Mouse (Mus musculus) intestine, embryonic 15.5 days (tissue): ENCODE data around the gene Mef2b. TPM values are rescaled to one million over a fixed set of nuclear protein-coding genes. Genes with fewer than 3 reads are reported as not detected.

Source experiments
- ATAC-seq: fragments of 200-750 bp; cut with Nextera tagmentation; 2 replicates; pipeline ENCODE4 v1.8.0; 2017; ENCODE audit warnings: moderate TSS enrichment, moderate library complexity
- H3K27ac ChIP-seq: fragments of 300-500 bp; sonication (generic); 2 replicates; pipeline ENCODE4 v1.5.1; 2015; ENCODE audit warnings: mild to moderate bottlenecking, inconsistent platforms
- H3K27me3 ChIP-seq: fragments of 300-500 bp; sonication (generic); replicated peaks from 2 replicates; pipeline ENCODE4 v1.6.1; 2015; ENCODE audit warnings: inconsistent platforms
- H3K36me3 ChIP-seq: fragments of 300-500 bp; sonication (generic); 2 replicates; pipeline ENCODE4 v1.6.1; 2015; ENCODE audit warnings: inconsistent platforms
- H3K4me1 ChIP-seq: fragments of 300-500 bp; sonication (generic); replicated peaks from 2 replicates; pipeline ENCODE4 v1.6.1; 2015; ENCODE audit warnings: inconsistent platforms
- H3K4me2 ChIP-seq: fragments of 300-500 bp; sonication (generic); replicated peaks from 2 replicates; pipeline ENCODE4 v1.6.1; 2015; ENCODE audit warnings: mild to moderate bottlenecking, inconsistent platforms
- H3K4me3 ChIP-seq: fragments of 300-500 bp; sonication (generic); replicated peaks from 2 replicates; pipeline ENCODE4 v1.5.1; 2015; ENCODE audit warnings: inconsistent platforms
- H3K9ac ChIP-seq: fragments of 300-500 bp; sonication (generic); 2 replicates; pipeline ENCODE4 v1.6.1; 2015; ENCODE audit warnings: inconsistent platforms
- H3K9me3 ChIP-seq: fragments of 300-500 bp; sonication (generic); 2 replicates; pipeline ENCODE4 v1.6.1; 2016; ENCODE audit warnings: inconsistent platforms
- WGBS: fragments of 180-500 bp; shearing (Covaris S2); methylation state at CpG from one replicate; pipeline ENCODE4 v1.1.7; 2015; 5-methylcytosine and 5-hydroxymethylcytosine counted together
- polyA plus RNA-seq: library from polyadenylated mRNA; unstranded; fragments of >200 nt; fragmentation: Nextera tagmentation; extraction: Ambion mirVana; gene quantifications from 2 replicates; pipeline ENCODE4 v1.2.1, GENCODE M21; 2015

Gene Mef2b
- polyA plus RNA-seq, 1 experiment from 2014 or later, result 0.11 TPM

DNA sequence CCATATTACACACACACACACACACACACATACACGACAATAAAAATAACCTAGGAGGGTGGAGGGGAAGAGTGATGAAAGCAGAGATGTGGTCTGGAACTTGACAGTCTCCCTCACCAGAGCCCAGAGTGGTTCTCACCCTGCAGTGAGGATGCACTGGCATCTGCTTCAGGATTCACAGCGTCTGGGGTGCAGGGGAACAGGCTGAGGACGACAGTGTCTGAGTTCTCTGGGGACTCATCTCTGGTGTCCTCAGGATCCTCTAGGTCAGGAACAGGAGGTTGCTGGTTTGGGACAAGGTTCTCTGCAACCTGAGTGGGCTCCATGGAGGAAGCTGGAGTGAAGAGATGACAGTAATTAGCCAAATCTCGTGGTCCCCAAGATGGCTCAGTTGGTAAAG, 1.6 kb upstream of the Mef2b start:
- WGBS, result 82% methylated on average over 4 of the region's 4 CpGs
- peak overlapping the region; percentile 76 for H3K4me3 ChIP-seq
- peak overlapping the region; percentile 71 for H3K4me2 ChIP-seq
- no peaks in the 10 kb centered on the region for H3K9me3 ChIP-seq
- H3K27ac ChIP-seq, result no peak overlapping the region
- peaks cover 17% of the 10 kb centered on the region for H3K4me1 ChIP-seq
- H3K27me3 ChIP-seq, result no peaks in the 10 kb centered on the region
- no peak for ATAC-seq
- no peak overlapping the region; the same call in 1 of the 2 replicates for H3K9ac ChIP-seq
- H3K36me3 ChIP-seq, result peaks cover 26% of the 10 kb centered on the region

DNA sequence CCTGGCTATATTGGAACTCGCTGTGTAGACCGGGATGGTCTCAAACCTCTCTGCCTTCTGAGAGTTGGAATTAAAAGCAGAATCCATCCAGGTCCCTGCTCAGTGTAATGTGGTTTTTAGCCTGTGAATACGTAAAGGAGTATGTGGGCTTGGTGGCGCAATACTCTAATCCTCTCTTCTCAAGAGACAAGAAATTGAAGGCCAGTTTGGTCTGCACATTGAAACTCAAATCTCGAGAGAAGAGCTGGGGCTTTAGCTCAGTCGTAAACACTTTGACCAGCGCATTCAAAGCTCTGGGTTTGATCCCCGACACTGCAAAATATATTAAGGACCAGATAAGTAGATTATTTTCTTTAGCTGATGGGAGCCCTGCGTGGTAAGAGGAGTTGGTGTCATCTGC, 470 bp downstream of the Mef2b start:
- Histone ChIP-seq H3K4me2 (peak overlapping the region; percentile 53), H3K9me3 (no peaks in the 10 kb centered on the region), H3K27ac (peak overlapping the region; percentile 77; the same call in 1 of the 2 replicates), H3K36me3 (peaks cover 18% of the 10 kb centered on the region), H3K4me1 (peaks cover 17% of the 10 kb centered on the region), H3K9ac (peak overlapping the region; percentile 83), H3K27me3 (no peaks in the 10 kb centered on the region), H3K4me3 (peak overlapping the region; percentile 76)
- 6% methylated on average over 9 of the region's 9 CpGs for WGBS
- no peak for ATAC-seq

DNA sequence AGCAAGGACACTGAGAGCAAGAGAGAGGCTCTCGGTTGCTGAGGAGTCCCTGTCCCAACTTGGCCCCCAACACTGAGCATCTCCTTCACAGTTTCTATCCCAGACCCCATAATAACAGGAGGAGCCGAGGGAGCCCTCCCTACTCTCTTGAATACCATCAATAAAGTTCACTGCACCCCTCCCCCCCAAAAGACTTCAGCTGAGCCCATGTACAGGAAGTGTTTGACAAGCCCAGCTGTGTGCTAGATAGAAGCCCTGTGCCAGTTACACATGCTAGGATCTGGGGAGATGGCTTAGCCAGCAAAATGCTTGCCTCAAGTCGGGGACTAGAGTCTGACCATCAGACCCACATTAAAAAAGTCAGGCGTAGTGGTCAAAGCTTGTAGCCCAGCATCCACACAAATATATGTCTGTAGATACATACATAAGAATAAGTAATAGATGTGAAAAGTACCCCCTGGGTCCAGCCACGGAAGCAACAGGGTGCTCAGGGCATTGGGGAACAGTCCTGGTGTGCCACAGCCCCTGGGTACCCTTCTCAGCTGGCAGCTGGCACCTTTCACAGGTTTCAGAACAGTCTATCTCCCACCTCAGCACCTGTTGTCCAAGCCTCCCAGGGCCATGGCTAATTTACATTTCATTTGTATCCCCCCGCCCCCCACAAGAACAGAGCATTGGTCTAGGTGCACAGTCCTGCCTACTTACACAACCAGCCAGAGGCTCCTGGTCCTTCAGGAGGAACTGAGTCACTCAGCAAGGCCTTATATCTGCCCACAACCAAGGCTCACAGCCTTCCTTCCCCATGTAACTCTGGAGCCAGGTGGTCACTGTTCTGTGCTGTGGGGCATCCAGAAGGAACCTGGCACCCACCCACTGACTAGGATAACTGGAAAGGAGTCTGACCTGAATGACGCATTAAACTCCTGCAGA, 8.4 kb downstream of the Mef2b start:
- H3K4me2 ChIP-seq, result no peak overlapping the region
- no peaks in the 10 kb centered on the region for H3K9me3 ChIP-seq
- no peak for ATAC-seq
- H3K9ac ChIP-seq, result no peak overlapping the region
- no peak overlapping the region for H3K27ac ChIP-seq
- no peak overlapping the region for H3K4me3 ChIP-seq
- WGBS, result 86% methylated on average over 7 of the region's 7 CpGs
- peaks cover 7% of the 10 kb centered on the region for H3K4me1 ChIP-seq
- peaks cover 19% of the 10 kb centered on the region; the same call in 1 of the 2 replicates for H3K36me3 ChIP-seq
- H3K27me3 ChIP-seq, result no peaks in the 10 kb centered on the region

DNA sequence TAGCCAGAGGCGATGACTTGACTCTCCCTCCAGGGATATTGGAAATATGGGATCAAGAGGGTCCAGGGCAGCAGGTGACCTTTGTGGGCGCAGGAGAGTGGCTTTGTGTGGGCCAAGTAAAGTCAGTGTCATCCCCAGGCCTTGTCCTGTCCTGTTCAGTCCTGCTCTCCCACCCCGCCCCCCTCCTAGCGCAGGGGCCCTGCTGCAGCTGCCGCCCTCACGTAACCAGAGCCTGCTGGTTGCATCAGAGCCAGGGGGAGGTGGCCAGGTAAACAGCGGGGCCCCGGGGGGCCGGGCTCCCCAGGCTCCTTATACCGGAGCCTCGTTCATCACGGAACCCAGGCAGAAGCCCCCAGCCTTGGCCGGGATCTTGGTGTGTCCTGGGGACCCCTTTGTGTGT, 10.6 kb downstream of the Mef2b start:
- H3K4me2 ChIP-seq, result no peak overlapping the region
- no peak overlapping the region for H3K4me3 ChIP-seq
- ATAC-seq, result 0 out of 2 replicates have a peak, but pooled peaks have one; percentile 24
- H3K9me3 ChIP-seq, result no peaks in the 10 kb centered on the region
- H3K27ac ChIP-seq, result no peak overlapping the region
- no peaks in the 10 kb centered on the region for H3K27me3 ChIP-seq
- H3K9ac ChIP-seq, result no peak overlapping the region
- H3K4me1 ChIP-seq, result peaks cover 7% of the 10 kb centered on the region
- 15% methylated on average over 13 of the region's 13 CpGs for WGBS
- H3K36me3 ChIP-seq, result peaks cover 9% of the 10 kb centered on the region; the same call in 1 of the 2 replicates

DNA sequence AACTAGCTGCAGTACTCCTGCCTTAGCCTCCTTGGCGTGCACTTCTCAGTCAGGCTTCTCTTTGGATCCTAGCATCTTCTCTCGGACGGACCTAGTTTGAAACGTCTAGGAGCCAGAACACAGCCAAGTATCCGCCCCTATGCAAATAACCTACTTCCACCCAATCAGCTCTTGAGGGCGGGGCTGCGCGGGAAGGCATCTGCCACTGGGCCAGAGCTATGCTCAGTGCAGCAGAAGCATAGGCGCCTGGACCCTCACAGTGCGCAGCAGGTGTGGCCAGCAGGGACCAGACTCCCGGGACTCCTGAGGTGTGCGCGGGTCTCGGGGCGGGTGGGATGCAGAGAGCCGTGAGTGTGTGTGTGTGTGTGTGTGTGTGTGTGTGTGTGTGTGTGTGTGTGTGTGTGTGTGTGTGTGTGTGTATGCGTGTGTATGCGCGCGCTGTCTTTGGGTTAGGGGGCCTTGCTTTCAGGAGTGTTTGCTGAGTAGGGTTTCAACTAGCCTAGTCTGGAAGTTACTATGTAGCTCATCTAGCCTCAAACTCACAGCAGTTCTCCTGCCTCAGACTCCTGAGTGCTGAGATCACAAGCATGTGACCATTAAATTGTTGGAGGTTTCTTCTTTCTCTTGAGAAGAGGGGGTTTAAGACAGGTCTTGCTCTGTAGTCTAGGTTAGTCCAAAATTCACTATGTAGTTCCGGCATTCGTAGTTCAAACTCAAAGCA, 13.2 kb downstream of the Mef2b start:
- no peak overlapping the region for H3K9ac ChIP-seq
- H3K27ac ChIP-seq, result no peak overlapping the region
- peak overlapping the region; percentile 45 for H3K4me2 ChIP-seq
- H3K27me3 ChIP-seq, result no peaks in the 10 kb centered on the region
- no peak overlapping the region for H3K4me3 ChIP-seq
- H3K36me3 ChIP-seq, result no peaks in the 10 kb centered on the region
- peak; percentile 97 for ATAC-seq
- no peaks in the 10 kb centered on the region for H3K9me3 ChIP-seq
- peaks cover 7% of the 10 kb centered on the region for H3K4me1 ChIP-seq
- WGBS, result 11% methylated on average over 19 of the region's 22 CpGs

DNA sequence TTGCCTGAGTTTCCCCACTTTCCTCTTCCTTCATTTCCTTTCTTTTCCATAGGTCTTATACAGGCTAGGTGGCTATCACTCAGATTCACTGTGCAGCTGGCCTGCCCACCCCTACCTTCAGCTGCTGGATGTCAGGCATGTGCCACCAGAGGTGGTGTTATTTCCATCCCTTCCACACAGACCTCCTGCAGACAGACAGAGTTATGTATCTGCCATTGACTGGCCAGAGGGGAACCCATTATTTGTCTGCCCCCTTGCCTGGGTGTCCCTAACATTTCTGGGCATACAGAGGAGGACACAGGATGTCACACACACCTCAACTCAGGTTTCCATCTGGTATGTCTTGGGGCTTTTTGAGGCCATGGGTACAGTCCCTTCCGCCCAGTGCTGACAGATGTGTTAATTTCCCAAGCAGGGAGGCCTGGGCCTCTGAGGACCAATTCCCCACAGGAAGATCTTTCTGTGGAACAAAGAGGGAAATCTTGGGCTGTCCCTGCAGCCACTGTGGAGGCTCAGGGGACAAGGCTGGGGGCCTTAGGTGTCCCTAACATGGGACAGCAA, 17.8 kb downstream of the Mef2b start:
- ATAC-seq, result no peak
- Histone ChIP-seq H3K9ac (no peak overlapping the region), H3K4me1 (peaks cover 6% of the 10 kb centered on the region), H3K36me3 (no peaks in the 10 kb centered on the region), H3K9me3 (no peaks in the 10 kb centered on the region), H3K4me3 (no peak overlapping the region), H3K27ac (no peak overlapping the region), H3K4me2 (no peak overlapping the region), H3K27me3 (no peaks in the 10 kb centered on the region)
- WGBS, result 89% methylated on average over 1 of the region's 1 CpGs

DNA sequence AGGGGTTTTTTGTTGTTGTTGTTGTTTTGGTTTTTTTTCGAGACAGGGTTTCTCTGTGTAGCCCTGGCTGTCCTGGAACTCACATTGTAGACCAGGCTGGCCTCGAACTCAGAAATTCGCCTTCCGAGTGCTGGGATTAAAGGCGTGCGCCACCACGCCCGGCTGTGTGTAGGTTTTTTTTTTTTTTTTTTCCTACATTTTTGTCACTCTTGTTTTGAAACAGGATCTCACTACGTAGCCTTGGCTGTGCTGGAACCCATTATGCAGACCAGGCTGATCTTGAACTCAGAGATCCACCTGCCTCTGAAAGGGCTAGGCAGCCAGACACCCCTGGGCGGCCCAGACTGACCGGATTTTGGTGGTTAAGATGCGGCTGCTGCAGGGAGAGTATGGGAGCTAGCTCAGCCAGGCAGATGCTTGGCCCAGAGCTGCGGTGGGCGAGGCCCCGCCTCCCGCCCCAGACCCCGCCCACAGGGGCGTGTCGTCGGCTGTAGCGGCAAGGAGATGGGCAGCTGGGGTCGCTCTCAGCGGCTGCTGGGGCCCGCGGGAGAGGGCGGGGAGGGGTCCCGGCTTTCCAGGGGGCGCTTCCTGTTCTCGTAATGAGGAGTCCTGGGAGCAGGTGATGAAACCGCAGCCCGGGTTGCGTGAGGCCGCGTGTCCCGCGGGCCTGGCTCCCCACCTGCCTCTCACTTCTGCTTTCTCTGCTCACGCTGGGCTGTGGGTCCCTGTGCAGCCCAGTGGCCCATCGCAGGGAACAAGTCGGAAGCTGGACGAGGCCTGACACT, 18.8 kb downstream of the Mef2b start:
- H3K27me3 ChIP-seq, result no peaks in the 10 kb centered on the region
- WGBS, result 9% methylated on average over 40 of the region's 40 CpGs
- H3K4me3 ChIP-seq, result peak overlapping the region; percentile 51
- H3K27ac ChIP-seq, result no peak overlapping the region
- peak overlapping the region; percentile 95 for H3K4me2 ChIP-seq
- peak; percentile 95 for ATAC-seq
- H3K9ac ChIP-seq, result peak overlapping the region; percentile 38
- H3K36me3 ChIP-seq, result no peaks in the 10 kb centered on the region
- no peaks in the 10 kb centered on the region for H3K9me3 ChIP-seq
- H3K4me1 ChIP-seq, result 0 out of 2 replicates have a peak, but pooled peaks cover 5% of the 10 kb centered on the region

DNA sequence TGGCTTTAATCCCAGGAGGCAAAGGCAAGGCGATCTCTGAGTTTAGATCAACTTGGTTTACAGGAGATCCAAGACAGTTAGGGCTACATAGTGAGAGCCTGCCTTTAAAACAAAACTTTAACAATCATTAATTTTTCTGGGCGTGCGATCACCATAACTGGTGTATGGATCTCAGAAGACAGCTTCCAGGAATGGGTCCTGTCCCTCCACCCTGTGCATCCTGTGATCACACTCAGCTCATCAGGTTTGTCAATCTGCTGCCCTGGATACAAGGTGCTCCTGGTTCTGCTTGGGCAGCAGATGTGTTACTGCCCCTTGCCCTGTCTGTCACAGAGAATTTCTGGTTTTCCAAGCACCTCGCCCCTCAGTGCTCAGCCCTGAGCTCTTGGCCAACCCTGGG, 19.7 kb downstream of the Mef2b start:
- Histone ChIP-seq H3K4me1 (0 out of 2 replicates have a peak, but pooled peaks cover 5% of the 10 kb centered on the region), H3K27me3 (no peaks in the 10 kb centered on the region), H3K9me3 (no peaks in the 10 kb centered on the region), H3K9ac (no peak overlapping the region), H3K36me3 (no peaks in the 10 kb centered on the region), H3K4me3 (no peak overlapping the region), H3K4me2 (no peak overlapping the region), H3K27ac (no peak overlapping the region)
- no peak for ATAC-seq
- WGBS, result 82% methylated on average over 4 of the region's 4 CpGs

DNA sequence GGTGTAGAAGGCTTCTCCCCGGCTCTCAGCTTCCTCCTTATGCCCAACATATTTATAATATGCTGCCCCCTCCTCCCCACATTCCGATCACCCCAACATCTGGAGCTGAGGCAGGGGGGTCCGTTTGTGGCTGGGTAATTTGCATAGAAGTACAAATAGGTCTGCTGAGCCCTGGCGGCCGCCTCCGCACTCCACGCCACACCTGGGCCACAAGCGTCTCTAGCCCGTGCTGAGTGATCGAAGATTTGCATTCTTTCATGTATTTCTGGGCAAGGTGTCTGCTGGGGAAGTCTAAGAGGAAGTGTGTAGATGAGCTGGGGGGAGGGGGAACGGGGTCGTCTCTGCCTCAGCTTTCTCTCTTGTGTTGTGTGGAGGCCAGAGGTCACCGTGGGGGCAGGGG, 20.5 kb downstream of the Mef2b start:
- no peak overlapping the region for H3K27ac ChIP-seq
- no peak overlapping the region for H3K4me3 ChIP-seq
- ATAC-seq, result no peak
- 63% methylated on average over 13 of the region's 13 CpGs for WGBS
- no peak overlapping the region for H3K4me2 ChIP-seq
- no peak overlapping the region for H3K9ac ChIP-seq
- H3K27me3 ChIP-seq, result peaks cover 1% of the 10 kb centered on the region; the same call in 1 of the 2 replicates
- no peaks in the 10 kb centered on the region for H3K36me3 ChIP-seq
- H3K9me3 ChIP-seq, result no peaks in the 10 kb centered on the region
- 0 out of 2 replicates have a peak, but pooled peaks cover 5% of the 10 kb centered on the region for H3K4me1 ChIP-seq

DNA sequence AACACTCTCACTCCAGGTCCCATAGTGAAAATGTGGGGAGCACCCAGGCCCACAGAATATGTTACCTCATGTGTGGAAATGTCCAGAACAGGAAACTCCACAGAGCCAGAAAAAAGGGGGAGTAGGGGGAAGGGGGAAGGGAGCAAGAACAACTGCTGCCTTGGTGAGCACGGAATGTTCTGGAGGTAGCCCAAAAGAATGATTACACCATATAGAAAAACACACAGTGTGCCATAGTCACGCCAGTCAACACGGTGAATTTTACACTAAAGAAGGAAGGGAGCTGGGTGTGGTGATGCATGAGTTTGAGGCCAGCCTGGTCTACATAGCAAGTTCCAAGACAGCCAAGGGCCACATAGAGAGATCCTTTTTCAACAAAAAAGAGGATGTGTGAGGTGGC, 23.8 kb downstream of the Mef2b start:
- Histone ChIP-seq H3K4me3 (no peak overlapping the region), H3K4me1 (peaks cover 6% of the 10 kb centered on the region), H3K27me3 (peaks cover 18% of the 10 kb centered on the region), H3K9me3 (no peaks in the 10 kb centered on the region), H3K9ac (no peak overlapping the region), H3K36me3 (no peaks in the 10 kb centered on the region), H3K4me2 (no peak overlapping the region), H3K27ac (no peak overlapping the region)
- ATAC-seq, result no peak
- WGBS, result 90% methylated on average over 3 of the region's 3 CpGs

DNA sequence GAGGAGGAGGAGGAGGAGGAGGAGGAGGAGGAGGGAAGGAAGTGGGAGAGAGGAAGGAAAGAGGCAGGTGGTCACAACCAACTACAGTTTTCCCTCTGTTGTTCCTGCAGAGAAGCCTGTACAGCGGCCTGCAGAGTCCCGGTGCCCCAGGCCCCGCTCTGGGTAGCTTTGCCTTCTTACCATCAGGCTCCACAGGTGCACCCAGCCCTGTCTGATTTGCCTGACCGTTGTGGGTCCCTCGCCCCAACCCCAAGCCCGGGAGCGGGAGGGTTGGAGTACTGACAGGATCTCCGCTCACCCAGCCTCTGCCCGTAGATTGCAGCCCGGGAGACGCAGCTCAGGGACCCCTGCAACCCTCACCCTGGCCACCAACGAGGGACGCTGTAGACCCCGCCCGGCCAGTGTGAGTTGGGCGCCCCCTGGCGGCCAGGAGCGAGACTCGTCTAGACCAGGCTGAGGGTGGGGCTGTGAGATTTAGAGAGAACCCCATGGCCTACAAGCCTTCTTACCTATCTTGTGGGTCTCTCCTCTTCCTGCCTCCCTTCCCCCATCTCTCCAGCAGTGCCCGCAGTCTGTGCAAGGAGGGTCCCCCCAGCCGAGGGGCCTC, 27.1 kb downstream of the Mef2b start:
- H3K9ac ChIP-seq, result no peak overlapping the region
- H3K4me1 ChIP-seq, result peaks cover 3% of the 10 kb centered on the region
- no peaks in the 10 kb centered on the region for H3K9me3 ChIP-seq
- H3K36me3 ChIP-seq, result no peaks in the 10 kb centered on the region
- WGBS, result 1% methylated on average over 21 of the region's 21 CpGs
- H3K27ac ChIP-seq, result no peak overlapping the region
- H3K27me3 ChIP-seq, result peaks cover 18% of the 10 kb centered on the region
- peak overlapping the region; percentile 61 for H3K4me2 ChIP-seq
- peak overlapping the region; percentile 21; the same call in 1 of the 2 replicates for H3K4me3 ChIP-seq
- peak; percentile 85 for ATAC-seq
